Mouse (Mus musculus) hindbrain, embryonic 10.5 days (tissue): ENCODE results near the gene Dnajb2. TPM values are rescaled to one million over a fixed set of nuclear protein-coding genes. Genes with fewer than 3 reads are reported as not detected.

Experiments used
- DNase-seq: peaks from one replicate; pipeline ENCODE4 v3.0.0-alpha.2; 2017; ENCODE audit warnings: low spot score
- H3K27ac ChIP-seq: fragments of 300-500 bp; sonication (generic); 2 replicates; pipeline ENCODE4 v1.5.1; 2016; ENCODE audit warnings: mild to moderate bottlenecking, moderate library complexity
- H3K27me3 ChIP-seq: fragments of 300-500 bp; sonication (generic); 2 replicates; pipeline ENCODE4 v1.6.1; 2016; ENCODE audit warnings: mild to moderate bottlenecking; ENCODE audit not compliant: poor library complexity, insufficient read depth, severe bottlenecking
- H3K36me3 ChIP-seq: fragments of 300-500 bp; sonication (generic); 2 replicates; pipeline ENCODE4 v1.6.1; 2016; ENCODE audit warnings: mild to moderate bottlenecking, moderate library complexity
- H3K4me1 ChIP-seq: fragments of 300-500 bp; sonication (generic); replicated peaks from 2 replicates; pipeline ENCODE4 v1.6.1; 2016; ENCODE audit warnings: mild to moderate bottlenecking
- H3K4me3 ChIP-seq: fragments of 300-500 bp; sonication (generic); 2 replicates; pipeline ENCODE4 v1.5.1; 2016; ENCODE audit warnings: mild to moderate bottlenecking, moderate library complexity
- H3K9me3 ChIP-seq: fragments of 300-500 bp; sonication (generic); 2 replicates; pipeline ENCODE4 v1.6.1; 2016; ENCODE audit warnings: mild to moderate bottlenecking, moderate library complexity
- WGBS: fragments of 180-500 bp; shearing (Covaris S2); methylation state at CpG from one replicate; pipeline ENCODE4 v1.1.7; 2016; 5-methylcytosine and 5-hydroxymethylcytosine counted together
- polyA plus RNA-seq: library from polyadenylated mRNA; unstranded; fragments of >200 nt; fragmentation: Nextera tagmentation; extraction: Ambion mirVana; gene quantifications from 2 replicates; pipeline ENCODE4 v1.2.1, GENCODE M21; 2016

Dnajb2 gene
- polyA plus RNA-seq, 1 experiment from 2014 or later, result 37.5 TPM

DNA sequence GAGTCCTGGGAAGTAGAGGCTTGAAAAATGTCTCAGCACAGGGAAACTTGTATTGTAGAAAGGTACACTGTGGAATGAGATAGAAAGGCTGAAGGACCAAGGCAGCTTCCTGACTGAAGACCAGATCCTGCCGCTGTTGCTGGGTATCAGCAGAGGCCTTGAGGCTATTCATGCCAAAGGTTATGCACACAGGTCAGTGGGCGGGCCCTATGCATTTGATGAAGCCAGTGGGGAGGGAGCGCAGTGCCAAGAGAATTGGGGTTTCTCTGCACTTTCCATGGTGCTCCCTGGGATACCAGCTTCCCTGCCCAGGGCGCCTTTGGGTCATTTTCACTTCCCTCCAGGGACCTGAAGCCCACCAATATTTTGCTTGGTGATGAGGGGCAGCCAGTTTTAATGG is 23.7 kb upstream of the Dnajb2 start:
- peaks cover 30% of the 10 kb centered on the region for H3K27me3 ChIP-seq
- 71% methylated on average over 4 of the region's 4 CpGs for WGBS

DNA sequence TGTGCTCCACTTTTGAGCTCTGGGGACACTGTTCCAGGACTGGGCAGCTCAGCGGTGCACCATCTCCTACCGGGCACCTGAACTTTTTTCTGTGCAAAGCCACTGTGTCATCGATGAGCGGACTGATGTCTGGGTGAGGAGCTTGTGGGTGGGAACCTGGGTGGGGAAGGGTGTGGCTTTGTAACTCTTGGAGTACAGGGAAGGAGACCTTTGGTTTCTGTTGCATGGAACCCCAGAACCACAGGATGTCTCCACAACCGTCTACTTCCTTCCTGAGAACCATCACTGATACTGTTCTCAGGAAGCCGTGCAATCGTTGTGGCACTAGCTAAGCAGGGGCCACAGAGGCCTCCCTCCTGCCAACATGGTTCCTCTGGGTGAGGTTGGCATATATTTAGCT is 23.1 kb upstream of the Dnajb2 start:
- H3K36me3 ChIP-seq, result peaks cover 47% of the 10 kb centered on the region
- 86% methylated on average over 7 of the region's 7 CpGs for WGBS
- H3K27ac ChIP-seq, result no peak overlapping the region
- peaks cover 36% of the 10 kb centered on the region for H3K27me3 ChIP-seq
- H3K9me3 ChIP-seq, result no peaks in the 10 kb centered on the region
- DNase-seq, result no peak
- H3K4me1 ChIP-seq, result peaks cover 44% of the 10 kb centered on the region
- no peak overlapping the region for H3K4me3 ChIP-seq

More for the DNA sequence above, 23.7 kb upstream of the Dnajb2 start:
- peaks cover 42% of the 10 kb centered on the region for H3K4me1 ChIP-seq
- peaks cover 47% of the 10 kb centered on the region for H3K36me3 ChIP-seq
- no peak overlapping the region for H3K27ac ChIP-seq
- H3K9me3 ChIP-seq, result no peaks in the 10 kb centered on the region
- H3K4me3 ChIP-seq, result no peak overlapping the region
- DNase-seq, result no peak

GRCm38 (mm10) chr1:75214442-75214841 is 21.8 kb upstream of the Dnajb2 start:
- no peaks in the 10 kb centered on the region for H3K9me3 ChIP-seq
- peaks cover 42% of the 10 kb centered on the region for H3K27me3 ChIP-seq
- H3K27ac ChIP-seq, result no peak overlapping the region
- no peak for DNase-seq
- 90% methylated on average over 2 of the region's 2 CpGs for WGBS
- H3K36me3 ChIP-seq, result peaks cover 47% of the 10 kb centered on the region
- peaks cover 46% of the 10 kb centered on the region for H3K4me1 ChIP-seq
- H3K4me3 ChIP-seq, result no peak overlapping the region

- Histone ChIP-seq H3K9me3 (no peaks in the 10 kb centered on the region), H3K27ac (no peak overlapping the region), H3K4me3 (no peak overlapping the region), H3K4me1 (peaks cover 46% of the 10 kb centered on the region), H3K27me3 (peaks cover 46% of the 10 kb centered on the region), H3K36me3 (peaks cover 47% of the 10 kb centered on the region)
- WGBS, result 87% methylated on average over 5 of the region's 5 CpGs
- DNase-seq, result no peak
Measured at GRCm38 (mm10) chr1:75214886-75215285, 21.3 kb upstream of the Dnajb2 start.

DNA sequence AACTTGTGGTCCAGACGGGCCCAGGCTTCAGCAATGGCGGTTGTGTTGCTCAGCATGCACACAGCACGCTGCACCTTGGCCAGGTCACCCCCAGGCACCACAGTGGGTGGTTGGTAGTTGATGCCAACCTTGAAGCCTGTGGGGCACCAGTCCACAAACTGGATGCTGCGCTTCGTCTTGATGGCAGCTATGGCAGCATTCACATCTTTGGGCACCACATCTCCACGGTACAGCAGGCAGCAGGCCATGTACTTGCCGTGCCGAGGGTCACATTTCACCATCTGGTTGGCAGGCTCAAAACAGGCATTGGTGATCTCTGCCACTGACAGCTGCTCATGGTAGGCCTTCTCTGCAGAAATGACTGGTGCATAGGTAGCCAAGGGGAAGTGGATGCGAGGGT is 20.4 kb upstream of the Dnajb2 start:
- Histone ChIP-seq H3K27me3 (peaks cover 55% of the 10 kb centered on the region), H3K27ac (no peak overlapping the region)
- WGBS, result 94% methylated on average over 9 of the region's 9 CpGs

DNA sequence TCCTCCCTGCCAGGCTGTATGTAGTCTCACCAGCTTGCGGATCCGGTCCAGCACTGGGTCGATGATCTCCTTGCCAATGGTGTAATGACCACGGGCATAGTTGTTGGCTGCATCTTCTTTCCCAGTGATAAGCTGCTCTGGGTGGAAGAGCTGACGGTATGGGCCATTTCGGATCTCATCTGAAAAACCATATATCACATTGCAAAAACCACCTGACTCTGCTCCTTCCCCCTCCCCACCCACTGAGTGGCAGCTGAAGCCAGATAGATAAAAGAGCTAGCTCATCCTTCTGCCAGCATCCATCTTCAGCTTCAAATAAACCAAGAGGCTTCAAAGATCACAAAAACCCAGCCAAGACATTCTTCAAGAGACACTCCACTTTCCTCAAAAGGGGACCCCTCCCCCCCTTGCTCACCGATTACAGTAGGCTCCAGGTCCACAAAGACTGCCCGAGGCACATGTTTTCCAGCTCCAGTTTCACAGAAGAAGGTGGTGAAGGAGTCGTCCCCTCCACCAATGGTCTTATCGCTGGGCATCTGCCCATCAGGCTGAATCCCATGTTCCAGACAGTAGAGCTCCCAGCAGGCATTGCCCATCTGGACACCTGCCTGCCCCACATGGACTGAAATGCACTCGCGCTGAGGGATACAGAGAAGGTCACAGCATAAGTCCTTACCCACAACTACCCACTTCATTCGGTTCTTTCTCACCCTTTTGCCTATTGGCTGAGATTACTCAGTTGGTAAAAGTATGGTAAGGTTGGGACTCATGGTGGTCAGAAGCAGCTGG is 19.2 kb upstream of the Dnajb2 start:
- Histone ChIP-seq H3K4me1 (peaks cover 32% of the 10 kb centered on the region), H3K27me3 (peaks cover 67% of the 10 kb centered on the region), H3K9me3 (no peaks in the 10 kb centered on the region), H3K27ac (no peak overlapping the region), H3K4me3 (no peak overlapping the region), H3K36me3 (peaks cover 43% of the 10 kb centered on the region)
- DNase-seq, result no peak
- WGBS, result 81% methylated on average over 13 of the region's 13 CpGs

More for the DNA sequence above, 20.4 kb upstream of the Dnajb2 start:
- DNase-seq, result no peak
- no peaks in the 10 kb centered on the region for H3K9me3 ChIP-seq
- peaks cover 42% of the 10 kb centered on the region for H3K4me1 ChIP-seq
- peaks cover 47% of the 10 kb centered on the region for H3K36me3 ChIP-seq
- H3K4me3 ChIP-seq, result no peak overlapping the region

DNA sequence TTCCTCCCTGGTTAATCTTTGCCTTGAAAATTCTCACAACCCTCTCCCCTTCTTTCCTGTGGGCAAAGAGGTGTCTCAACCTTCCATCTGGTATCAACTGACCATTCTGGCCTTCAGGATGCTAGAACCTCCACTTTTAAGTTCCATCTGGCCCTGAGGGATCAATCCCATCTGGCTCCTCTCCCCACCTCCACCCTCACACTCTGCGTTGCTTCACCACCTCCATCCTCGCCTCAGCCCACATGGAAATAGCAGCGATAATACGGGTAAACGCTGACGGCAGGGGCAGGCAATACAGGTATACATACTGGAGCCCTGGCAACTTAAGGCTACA is 18.3 kb upstream of the Dnajb2 start:
- 7% methylated on average over 6 of the region's 6 CpGs for WGBS
- Histone ChIP-seq H3K4me1 (peaks cover 23% of the 10 kb centered on the region), H3K27me3 (peaks cover 76% of the 10 kb centered on the region), H3K9me3 (no peaks in the 10 kb centered on the region), H3K36me3 (peaks cover 35% of the 10 kb centered on the region), H3K4me3 (peak overlapping the region; percentile 60), H3K27ac (no peak overlapping the region)
- DNase-seq, result no peak

- peak overlapping the region; percentile 60 for H3K4me3 ChIP-seq
- peaks cover 77% of the 10 kb centered on the region for H3K27me3 ChIP-seq
- no peaks in the 10 kb centered on the region for H3K9me3 ChIP-seq
- H3K36me3 ChIP-seq, result peaks cover 29% of the 10 kb centered on the region
- peaks cover 22% of the 10 kb centered on the region for H3K4me1 ChIP-seq
- H3K27ac ChIP-seq, result peak overlapping the region; percentile 71
- DNase-seq, result peak; percentile 18
- WGBS, result 3% methylated on average over 38 of the region's 38 CpGs
Measured at GRCm38 (mm10) chr1:75218227-75219001, 17.8 kb upstream of the Dnajb2 start.

GRCm38 (mm10) chr1:75219078-75219477 is 17.1 kb upstream of the Dnajb2 start:
- H3K27me3 ChIP-seq, result peaks cover 77% of the 10 kb centered on the region

GRCm38 (mm10) chr1:75219531-75219930 is 16.7 kb upstream of the Dnajb2 start, which contains the start of gene Tuba4a:
Gene Tuba4a (minus strand): TSS chr1:75219865.
- peak within 1 kb of the TSS; percentile 60 for H3K4me3 ChIP-seq
- peaks cover 18% of the 10 kb centered on the region for H3K36me3 ChIP-seq
- peak within 1 kb of the TSS; percentile 71 for H3K27ac ChIP-seq
- WGBS, result under 1% methylated on average over 34 of the region's 34 CpGs
- H3K9me3 ChIP-seq, result no peaks in the 10 kb centered on the region
- DNase-seq, result peak; percentile 43
- peaks cover 22% of the 10 kb centered on the region for H3K4me1 ChIP-seq
- peaks cover 77% of the 10 kb centered on the region for H3K27me3 ChIP-seq

More at GRCm38 (mm10) chr1:75219078-75219477, 17.1 kb upstream of the Dnajb2 start:
- WGBS, result under 1% methylated on average over 24 of the region's 24 CpGs
- peak; percentile 69 for DNase-seq
- Histone ChIP-seq H3K4me1 (peaks cover 22% of the 10 kb centered on the region), H3K9me3 (no peaks in the 10 kb centered on the region), H3K27ac (peak overlapping the region; percentile 71; the same call in 1 of the 2 replicates), H3K4me3 (peak overlapping the region; percentile 60), H3K36me3 (peaks cover 23% of the 10 kb centered on the region)

DNA sequence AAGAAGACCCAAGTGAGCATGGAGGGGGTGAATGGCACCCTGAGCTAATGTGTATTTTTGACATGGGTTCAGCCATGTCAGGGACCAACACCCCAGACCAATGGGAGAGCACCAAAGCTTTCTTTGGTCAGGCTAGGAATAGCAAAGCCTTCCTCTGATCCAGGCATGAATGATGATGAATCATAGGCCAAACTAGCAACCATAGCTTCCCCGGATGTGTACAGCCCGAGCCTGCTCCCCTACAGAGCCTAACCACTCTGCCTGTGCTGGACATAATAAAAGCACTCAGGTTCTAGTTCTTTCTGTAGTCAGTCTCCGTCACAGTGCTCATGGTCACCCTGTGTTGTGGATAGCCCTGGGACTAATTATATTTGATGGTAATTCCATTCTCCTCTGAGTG is 14.7 kb upstream of the Dnajb2 start:
- no peak overlapping the region for H3K4me3 ChIP-seq
- 86% methylated on average over 3 of the region's 3 CpGs for WGBS
- H3K27ac ChIP-seq, result no peak overlapping the region
- DNase-seq, result no peak
- H3K9me3 ChIP-seq, result no peaks in the 10 kb centered on the region
- peaks cover 22% of the 10 kb centered on the region for H3K4me1 ChIP-seq
- H3K27me3 ChIP-seq, result peaks cover 64% of the 10 kb centered on the region
- no peaks in the 10 kb centered on the region for H3K36me3 ChIP-seq

DNA sequence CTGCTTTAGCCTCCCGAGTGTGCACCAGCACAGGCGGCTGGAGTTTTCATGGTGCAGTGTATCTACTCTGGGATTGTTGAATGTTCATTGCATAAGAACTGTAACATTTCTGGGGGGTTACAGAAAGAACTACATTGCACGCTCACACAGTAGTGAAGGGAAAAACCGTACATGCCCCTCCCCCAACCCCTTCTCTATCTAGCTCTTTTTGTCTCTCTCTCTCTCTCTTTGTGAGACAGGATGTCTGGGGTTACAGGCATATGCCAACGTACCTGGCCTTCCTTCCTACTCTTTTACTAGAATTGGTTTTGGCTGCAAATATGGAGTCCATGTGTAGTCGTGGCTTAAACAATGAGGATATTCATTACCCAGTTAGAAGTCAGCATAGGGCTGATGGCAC is 13.3 kb upstream of the Dnajb2 start:
- DNase-seq, result no peak
- H3K27ac ChIP-seq, result no peak overlapping the region
- peaks cover 21% of the 10 kb centered on the region for H3K4me1 ChIP-seq
- H3K4me3 ChIP-seq, result no peak overlapping the region
- 86% methylated on average over 6 of the region's 6 CpGs for WGBS
- H3K27me3 ChIP-seq, result peaks cover 50% of the 10 kb centered on the region
- no peaks in the 10 kb centered on the region for H3K9me3 ChIP-seq
- no peaks in the 10 kb centered on the region for H3K36me3 ChIP-seq

DNA sequence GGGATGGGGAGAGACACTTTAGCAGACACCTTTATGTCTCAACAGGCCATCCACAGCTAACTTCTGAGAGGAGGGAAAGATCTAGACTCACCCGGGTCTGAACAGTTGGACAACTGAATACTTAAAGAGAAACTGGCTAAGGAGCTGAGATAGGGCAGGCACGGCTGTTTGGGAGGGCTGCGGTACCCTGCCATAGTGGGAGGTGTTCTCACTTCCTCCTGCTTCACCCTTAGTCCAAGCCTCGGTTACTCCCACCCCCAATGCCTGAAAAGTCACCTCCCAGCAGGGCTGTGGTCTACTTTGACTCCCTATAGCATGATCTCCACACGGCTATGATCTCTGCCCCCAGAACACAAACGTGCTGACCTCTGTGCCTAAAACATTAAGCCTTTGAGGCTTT is 12.7 kb upstream of the Dnajb2 start:
- Histone ChIP-seq H3K36me3 (no peaks in the 10 kb centered on the region), H3K9me3 (no peaks in the 10 kb centered on the region), H3K27me3 (peaks cover 44% of the 10 kb centered on the region), H3K4me3 (no peak overlapping the region), H3K4me1 (peaks cover 15% of the 10 kb centered on the region), H3K27ac (no peak overlapping the region)
- WGBS, result 74% methylated on average over 6 of the region's 6 CpGs
- no peak for DNase-seq
